Mouse (Mus musculus) heart, adult 10 weeks (tissue): Measurements from ENCODE around the gene Mysm1. TPM values are rescaled to one million over a fixed set of nuclear protein-coding genes. Genes with fewer than 3 reads are reported as not detected.

Experiments
- polyA plus RNA-seq: library from polyadenylated mRNA; stranded (reverse); fragments of 350-450 nt; fragmentation: Illumina TruSeq; extraction: RNeasy Lipid Tissue Mini Kit (QIAGEN cat#74804); gene quantifications from one replicate; pipeline ENCODE4 v1.2.3, GENCODE M21; 2014; ENCODE audit warnings: low read depth, low replicate concordance

Mysm1 gene
- polyA plus RNA-seq: 7.0 TPM

GRCm38 (mm10) chr4:94978590-94979499 lies at the start of gene Mysm1:
Mysm1 (minus strand) TSS chr4:94979100.

GRCm38 (mm10) chr4:94928743-94929142 lies 50.2 kb downstream of the Mysm1 start, which contains the start of gene Eqtn:
Eqtn (minus strand) TSS chr4:94928843.

Other genes with a start within 250 kb of the Mysm1 start
- 38.6 TPM for gene Tek, start 239.8 kb downstream of the Mysm1 start, polyA plus RNA-seq
- gene Eqtn, start 50.3 kb downstream of the Mysm1 start, polyA plus RNA-seq: not detected
- 39.4 TPM for gene Jun, start 73.1 kb upstream of the Mysm1 start, polyA plus RNA-seq